In genomic region chr3:96435557-96436091, GRCm38 (mm10) we compare ENCODE assay signal across 9 mouse cellular contexts. TPM values are rescaled to one million over a fixed set of nuclear protein-coding genes. Genes with fewer than 3 reads are reported as not detected.
DNase-seq lines count a peak whose midpoint lies in the region; ATAC-seq and TF ChIP-seq lines count a peak whose summit lies in the region.
"Had no signal": no experiment of that assay in that cellular context is flagged by ENCODE, and none has a peak within 500 bp of the region (broad histone marks: within the 10 kb centered on the region; RNA-seq: fewer than 3 reads in every experiment).

No protein-coding gene starts in this region.

- no peak for TF ChIP-seq EP300 in stomach, postnatal 0 days (optimal IDR thresholded peaks at IDR 0.05)

- no peaks in the 10 kb centered on the region for H3K36me3 ChIP-seq in intestine, postnatal 0 days (ENCODE audit: control insufficient read depth, insufficient read depth)
- no peaks in the 10 kb centered on the region for H3K36me3 ChIP-seq in midbrain, embryonic 11.5 days (ENCODE audit: control insufficient read depth, insufficient read depth, low read length)
- H3K36me3 ChIP-seq in stomach, postnatal 0 days (ENCODE audit: control insufficient read depth, insufficient read depth, low read length): no peaks in the 10 kb centered on the region
- H3K36me3 ChIP-seq: G1E had no signal

- ATAC-seq in erythroblast, adult 5-6 weeks (replicated peaks; ENCODE audit: low FRiP score, poor library complexity, severe bottlenecking): peak; percentile 66
- ATAC-seq in intestine, postnatal 0 days: no peak
- ATAC-seq in midbrain, embryonic 11.5 days (ENCODE audit: low FRiP score): peak; percentile 57; the same call in 1 of the 2 replicates
- no peak for ATAC-seq in stomach, postnatal 0 days (ENCODE audit: low FRiP score, low TSS enrichment)

- no peaks in the 10 kb centered on the region for H3K9me3 ChIP-seq in intestine, postnatal 0 days (ENCODE audit: control insufficient read depth)
- H3K9me3 ChIP-seq in midbrain, embryonic 11.5 days (ENCODE audit: control insufficient read depth, low read length): no peaks in the 10 kb centered on the region
- no peaks in the 10 kb centered on the region for H3K9me3 ChIP-seq in stomach, postnatal 0 days (ENCODE audit: control insufficient read depth, low read length)
- H3K9me3 ChIP-seq: G1E had no signal

- peaks cover 66% of the 10 kb centered on the region for H3K27me3 ChIP-seq in intestine, postnatal 0 days (replicated peaks; ENCODE audit: control insufficient read depth, insufficient read depth, low read length)
- H3K27me3 ChIP-seq in midbrain, embryonic 11.5 days (ENCODE audit: control insufficient read depth, insufficient read depth, low read length): peaks cover 30% of the 10 kb centered on the region
- H3K27me3 ChIP-seq in stomach, postnatal 0 days (ENCODE audit: control insufficient read depth, insufficient read depth, low read length): peaks cover 4% of the 10 kb centered on the region; the same call in 1 of the 2 replicates

- peak overlapping the region; percentile 22 for H3K4me2 ChIP-seq in intestine, postnatal 0 days (replicated peaks; ENCODE audit: low read depth)
- H3K4me2 ChIP-seq in midbrain, embryonic 11.5 days: peak overlapping the region; percentile 25
- H3K4me2 ChIP-seq in stomach, postnatal 0 days (replicated peaks; ENCODE audit: low read depth): peak overlapping the region; percentile 14; the same call in 1 of the 2 replicates

- no peak overlapping the region for H3K9ac ChIP-seq in intestine, postnatal 0 days (ENCODE audit: low read depth, low read length)
- H3K9ac ChIP-seq in midbrain, embryonic 11.5 days (ENCODE audit: low read length): no peak overlapping the region; the same call in 1 of the 2 replicates
- H3K9ac ChIP-seq in stomach, postnatal 0 days (ENCODE audit: low read length): no peak overlapping the region

- H3K27ac ChIP-seq in intestine, postnatal 0 days (ENCODE audit: low read depth, low read length): no peak overlapping the region
- H3K27ac ChIP-seq in midbrain, embryonic 11.5 days (ENCODE audit: low read depth, low read length): no peak overlapping the region
- no peak overlapping the region for H3K27ac ChIP-seq in stomach, postnatal 0 days (replicated peaks)

- H3K4me1 ChIP-seq in intestine, postnatal 0 days (replicated peaks; ENCODE audit: control insufficient read depth, insufficient read depth, low read length): no peaks in the 10 kb centered on the region
- peaks cover 7% of the 10 kb centered on the region for H3K4me1 ChIP-seq in midbrain, embryonic 11.5 days (ENCODE audit: control insufficient read depth, insufficient read depth, low read length)
- H3K4me1 ChIP-seq in stomach, postnatal 0 days (replicated peaks; ENCODE audit: control insufficient read depth, insufficient read depth): no peaks in the 10 kb centered on the region

- WGBS in intestine, postnatal 0 days: 3% methylated on average over 26 of the region's 26 CpGs
- whole genome bisulfite sequencing in midbrain, embryonic 11.5 days: under 1% methylated on average over 26 of the region's 26 CpGs
- 3% methylated on average over 26 of the region's 26 CpGs for WGBS in stomach, postnatal 0 days

- peak; percentile 36 for DNase-seq in heart, adult 11 months
- no peak for DNase-seq in heart, adult 8-10 months (ENCODE audit: low spot score)
- peak; percentile 93 for DNase-seq in ES-CJ7 (ENCODE audit: low read depth, low spot score)
- DNase-seq in midbrain, embryonic 11.5 days (ENCODE audit: low spot score, missing footprints): peak; percentile 96
- peak; percentile 16 for DNase-seq in stomach, postnatal 0 days (ENCODE audit: low spot score)
- no peak for DNase-seq in lung, postnatal 10 days

- no peak for TF ChIP-seq CTCF in intestine, postnatal 0 days (IDR thresholded peaks at IDR 0.05; ENCODE audit: low read depth)
- TF ChIP-seq CTCF in stomach, postnatal 0 days (IDR thresholded peaks at IDR 0.05; ENCODE audit: low read depth): no peak

- H3K4me3 ChIP-seq in intestine, postnatal 0 days (ENCODE audit: low read depth, low read length): peak overlapping the region; percentile 18
- peak overlapping the region; percentile 13 for H3K4me3 ChIP-seq in midbrain, embryonic 11.5 days (ENCODE audit: low read depth, low read length)
- H3K4me3 ChIP-seq in stomach, postnatal 0 days (ENCODE audit: low read depth, low read length): peak overlapping the region; percentile 15; the same call in 1 of the 2 replicates

RNA-seq across cellular contexts. Expression of gene BC107364, which starts 16.5 kb away (rescaled TPM):
- not detected for total RNA-seq in heart, adult 8-10 months (2022)
- not detected in 2 replicates for total RNA-seq in erythroblast, adult 5-6 weeks (2015; ENCODE audit: low replicate concordance)
- total RNA-seq in erythroblast, adult 5-6 weeks (2017; ENCODE audit: low replicate concordance): not detected in 2 replicates
- 0.54 and 0.56 TPM in 2 replicates for polyA plus RNA-seq in intestine, postnatal 0 days (2015; fragmentation: Nextera tagmentation; extraction: Ambion mirVana)
- not detected in 2 replicates for polyA plus RNA-seq in midbrain, embryonic 11.5 days (2014; fragmentation: Nextera tagmentation; extraction: Ambion mirVana)
- polyA plus RNA-seq in stomach, postnatal 0 days (2015; fragmentation: Nextera tagmentation; extraction: Ambion mirVana): 0.18 and 0.36 TPM in 2 replicates
- polyA plus RNA-seq: G1E had no signal

Comparison
In these comparisons a context has a peak if more than half of its experiments do, and no peak if none do; other contexts are left out.
1. DNase-seq: peak in heart, adult 11 months (single experiment), ES-CJ7 (single experiment), midbrain, embryonic 11.5 days (single experiment) and stomach, postnatal 0 days (single experiment); none in heart, adult 8-10 months (single experiment) and lung, postnatal 10 days (single experiment).
2. ATAC-seq: peak in erythroblast, adult 5-6 weeks (single experiment) and midbrain, embryonic 11.5 days (single experiment); none in intestine, postnatal 0 days (single experiment) and stomach, postnatal 0 days (single experiment).
3. Peak in every context shown above with its lines, with median percentiles within 50 percentile points of each other: H3K4me2 ChIP-seq and H3K4me3 ChIP-seq.